Mouse (Mus musculus): ENCODE measurements around the gene Olfr486. TPM values are rescaled to one million over a fixed set of nuclear protein-coding genes. Genes with fewer than 3 reads are reported as not detected.

The Olfr486 gene
- polyA plus RNA-seq, 1 experiment from 2014 or later: not detected

Other genes starting within 250 kb of the Olfr486 start
- not detected in 2 replicates for gene Olfr473, start 242.3 kb downstream of the Olfr486 start, polyA plus RNA-seq (2015; fragmentation: Nextera tagmentation; extraction: Ambion mirVana)
- not detected in 2 replicates for gene Olfr474, start 218.1 kb downstream of the Olfr486 start, polyA plus RNA-seq (2015; fragmentation: Nextera tagmentation; extraction: Ambion mirVana)
- gene Olfr476, start 207.9 kb downstream of the Olfr486 start, polyA plus RNA-seq (2015; fragmentation: Nextera tagmentation; extraction: Ambion mirVana): not detected in 2 replicates
- gene Olfr477, start 186.0 kb downstream of the Olfr486 start, polyA plus RNA-seq (2015; fragmentation: Nextera tagmentation; extraction: Ambion mirVana): not detected in 2 replicates
- not detected in 2 replicates for gene Olfr478, start 138.8 kb downstream of the Olfr486 start, polyA plus RNA-seq (2015; fragmentation: Nextera tagmentation; extraction: Ambion mirVana)
- gene Olfr479, start 122.0 kb downstream of the Olfr486 start, polyA plus RNA-seq (2015; fragmentation: Nextera tagmentation; extraction: Ambion mirVana): not detected in 2 replicates
- not detected in 2 replicates for gene Olfr480, start 105.4 kb downstream of the Olfr486 start, polyA plus RNA-seq (2015; fragmentation: Nextera tagmentation; extraction: Ambion mirVana)
- not detected in 2 replicates for gene Olfr481, start 92.9 kb downstream of the Olfr486 start, polyA plus RNA-seq (2015; fragmentation: Nextera tagmentation; extraction: Ambion mirVana)
- gene Olfr482, start 75.2 kb downstream of the Olfr486 start, polyA plus RNA-seq (2015; fragmentation: Nextera tagmentation; extraction: Ambion mirVana): 0.18 and 0.24 TPM in 2 replicates
- not detected in 2 replicates for gene Olfr483, start 71.9 kb downstream of the Olfr486 start, polyA plus RNA-seq (2015; fragmentation: Nextera tagmentation; extraction: Ambion mirVana)
- gene Olfr484, start 45.3 kb downstream of the Olfr486 start, polyA plus RNA-seq (2015; fragmentation: Nextera tagmentation; extraction: Ambion mirVana): not detected in 2 replicates
- not detected in 2 replicates for gene Olfr485, start 12.9 kb downstream of the Olfr486 start, polyA plus RNA-seq (2015; fragmentation: Nextera tagmentation; extraction: Ambion mirVana)
- not detected in 2 replicates for gene Olfr487, start 41.9 kb upstream of the Olfr486 start, polyA plus RNA-seq (2015; fragmentation: Nextera tagmentation; extraction: Ambion mirVana)
- not detected in 2 replicates for gene Olfr488, start 85.6 kb upstream of the Olfr486 start, polyA plus RNA-seq (2015; fragmentation: Nextera tagmentation; extraction: Ambion mirVana)
- not detected in 2 replicates for gene Olfr490, start 116.2 kb upstream of the Olfr486 start, polyA plus RNA-seq (2015; fragmentation: Nextera tagmentation; extraction: Ambion mirVana)
- not detected in 2 replicates for gene Olfr491, start 140.7 kb upstream of the Olfr486 start, polyA plus RNA-seq (2015; fragmentation: Nextera tagmentation; extraction: Ambion mirVana)
- not detected in 2 replicates for gene Olfr492, start 150.9 kb upstream of the Olfr486 start, polyA plus RNA-seq (2015; fragmentation: Nextera tagmentation; extraction: Ambion mirVana)
- not detected in 2 replicates for gene Olfr493, start 174.2 kb upstream of the Olfr486 start, polyA plus RNA-seq (2015; fragmentation: Nextera tagmentation; extraction: Ambion mirVana)
- not detected in 2 replicates for gene Olfr494, start 192.6 kb upstream of the Olfr486 start, polyA plus RNA-seq (2015; fragmentation: Nextera tagmentation; extraction: Ambion mirVana)
- not detected in 2 replicates for gene Olfr495, start 220.4 kb upstream of the Olfr486 start, polyA plus RNA-seq (2015; fragmentation: Nextera tagmentation; extraction: Ambion mirVana)
- not detected in 2 replicates for gene Olfr497, start 247.7 kb upstream of the Olfr486 start, polyA plus RNA-seq (2015; fragmentation: Nextera tagmentation; extraction: Ambion mirVana)